Mouse (Mus musculus) limb, embryonic 10.5 days (tissue): ENCODE results near the gene Crispld2. TPM values are rescaled to one million over a fixed set of nuclear protein-coding genes. Genes with fewer than 3 reads are reported as not detected.
A peak's percentile ranks its signal among the peaks of the same experiment; 100 is the strongest.

Source experiments
- DNase-seq: peaks from one replicate; pipeline ENCODE4 v3.0.0-alpha.2; 2017; ENCODE audit warnings: low spot score
- H3K27ac ChIP-seq: fragments of 300-500 bp; sonication (generic); 2 replicates; pipeline ENCODE4 v1.5.1; 2016; ENCODE audit warnings: mild to moderate bottlenecking
- H3K27me3 ChIP-seq: fragments of 300-500 bp; sonication (generic); 2 replicates; pipeline ENCODE4 v1.6.1; 2016; ENCODE audit warnings: low read depth, mild to moderate bottlenecking; ENCODE audit not compliant: poor library complexity, severe bottlenecking
- H3K36me3 ChIP-seq: fragments of 300-500 bp; sonication (generic); 2 replicates; pipeline ENCODE4 v1.6.1; 2016; ENCODE audit warnings: mild to moderate bottlenecking, moderate library complexity
- H3K4me1 ChIP-seq: fragments of 300-500 bp; sonication (generic); 2 replicates; pipeline ENCODE4 v1.6.1; 2016
- H3K4me3 ChIP-seq: fragments of 300-500 bp; sonication (generic); 2 replicates; pipeline ENCODE4 v1.5.1; 2016; ENCODE audit warnings: mild to moderate bottlenecking, moderate library complexity
- H3K9me3 ChIP-seq: fragments of 300-500 bp; sonication (generic); replicated peaks from 2 replicates; pipeline ENCODE4 v1.6.1; 2016; ENCODE audit warnings: mild to moderate bottlenecking
- WGBS: fragments of 180-500 bp; shearing (Covaris S2); methylation state at CpG from one replicate; pipeline ENCODE4 v1.1.7; 2016; 5-methylcytosine and 5-hydroxymethylcytosine counted together
- polyA plus RNA-seq: library from polyadenylated mRNA; unstranded; fragments of >200 nt; fragmentation: Nextera tagmentation; extraction: Ambion mirVana; gene quantifications from 2 replicates; pipeline ENCODE4 v1.2.1, GENCODE M21; 2016

Crispld2 gene
- polyA plus RNA-seq, 1 experiment from 2014 or later: 6.1 TPM

DNA sequence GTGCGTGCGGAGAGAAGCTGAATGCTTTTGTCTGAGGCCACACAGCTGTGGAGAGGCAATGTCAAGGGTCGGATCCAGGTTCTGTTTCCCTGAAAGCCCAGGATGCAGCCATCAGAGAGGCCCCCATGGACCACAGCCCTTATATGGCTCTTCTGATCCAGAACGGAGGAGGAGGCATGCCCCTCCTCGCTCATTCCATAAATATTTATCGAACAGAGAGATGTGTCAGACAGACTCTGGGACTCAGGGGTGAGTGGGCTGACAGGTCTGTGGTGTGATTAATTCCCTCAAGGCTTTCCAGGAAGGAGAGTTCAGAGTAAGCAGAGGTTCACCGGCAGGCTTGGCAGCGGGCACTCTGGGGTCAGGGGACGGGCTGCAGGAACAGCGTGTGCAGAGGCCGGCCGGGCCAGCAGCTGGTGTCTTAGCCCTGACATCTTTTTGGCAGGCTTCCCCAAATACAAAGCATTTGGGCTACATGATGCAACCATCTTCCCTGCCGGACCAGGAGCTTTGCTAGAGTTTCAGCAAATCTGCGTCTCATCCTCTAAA is 12.0 kb downstream of the Crispld2 start:
- H3K27me3 ChIP-seq: no peaks in the 10 kb centered on the region
- peak overlapping the region; percentile 70 for H3K27ac ChIP-seq
- 26% methylated on average over 14 of the region's 14 CpGs for WGBS
- peak; percentile 52 for DNase-seq
- no peak overlapping the region for H3K4me3 ChIP-seq
- no peaks in the 10 kb centered on the region for H3K9me3 ChIP-seq
- H3K36me3 ChIP-seq: no peaks in the 10 kb centered on the region
- peaks cover 70% of the 10 kb centered on the region for H3K4me1 ChIP-seq

DNA sequence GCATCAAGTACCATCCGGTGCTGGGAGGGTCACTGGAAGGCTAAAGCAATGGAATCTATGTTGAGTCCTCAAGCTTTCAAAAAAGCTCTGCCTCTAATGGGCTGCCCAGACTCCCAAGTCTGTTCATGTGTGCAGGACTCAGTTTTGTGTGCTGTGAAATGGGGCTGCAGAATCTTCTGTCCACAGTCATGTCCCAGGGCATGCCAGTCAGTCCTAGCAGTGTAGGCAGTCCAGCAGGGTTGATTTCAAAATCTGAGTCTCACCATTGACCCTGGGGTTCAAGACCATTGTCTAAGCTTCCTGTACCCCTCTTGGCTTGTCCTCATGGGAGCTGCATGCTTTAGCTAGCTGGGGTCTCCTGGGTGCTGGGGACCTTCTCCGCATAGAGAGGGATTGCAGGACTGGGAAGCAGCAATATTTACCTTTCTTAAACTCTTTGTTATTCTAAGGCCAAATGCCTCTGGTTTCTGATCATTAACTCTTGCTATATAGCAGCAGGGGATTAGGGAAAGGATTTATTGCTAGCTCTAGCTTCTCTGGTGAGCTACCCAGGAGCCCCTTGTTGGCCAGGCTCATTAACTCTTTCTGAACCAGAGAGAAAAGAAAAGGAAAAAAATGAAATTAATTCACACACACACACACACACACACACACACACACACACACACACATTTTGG is 12.6 kb downstream of the Crispld2 start:
- WGBS: 49% methylated on average over 2 of the region's 2 CpGs
- Histone ChIP-seq H3K4me1 (peaks cover 74% of the 10 kb centered on the region), H3K9me3 (no peaks in the 10 kb centered on the region), H3K27me3 (no peaks in the 10 kb centered on the region), H3K4me3 (no peak overlapping the region), H3K27ac (peak overlapping the region; percentile 70), H3K36me3 (no peaks in the 10 kb centered on the region)
- peak; percentile 38 for DNase-seq

DNA sequence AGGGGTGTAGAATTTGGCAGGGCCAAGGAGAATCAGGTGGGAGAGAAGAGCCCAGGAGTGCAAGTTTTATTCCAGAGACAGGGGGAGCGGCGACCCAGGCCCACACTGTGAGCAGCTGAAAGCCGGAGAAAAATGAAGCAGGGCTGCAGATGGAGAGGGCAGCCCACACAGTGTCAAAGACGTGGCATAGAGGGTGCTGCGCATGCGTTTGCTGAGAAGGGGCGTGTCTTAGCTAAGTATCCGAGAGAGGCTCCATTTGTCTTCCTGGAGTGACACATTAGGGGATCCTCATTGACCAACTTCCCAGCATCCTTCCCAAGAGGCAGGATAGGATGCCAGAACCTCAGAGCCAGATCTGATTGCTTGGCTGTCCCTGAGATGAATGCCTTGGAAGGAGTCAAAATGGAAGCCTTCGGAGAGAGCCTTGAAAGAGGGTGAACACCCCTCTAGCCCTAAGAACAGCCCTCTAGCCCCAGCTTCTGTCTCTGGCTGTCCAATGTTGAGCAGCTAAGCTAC is 14.5 kb downstream of the Crispld2 start:
- WGBS: 43% methylated on average over 9 of the region's 9 CpGs
- no peaks in the 10 kb centered on the region for H3K9me3 ChIP-seq
- peaks cover 8% of the 10 kb centered on the region; the same call in 1 of the 2 replicates for H3K27me3 ChIP-seq
- peak overlapping the region; percentile 73 for H3K27ac ChIP-seq
- peaks cover 63% of the 10 kb centered on the region for H3K4me1 ChIP-seq
- H3K4me3 ChIP-seq: no peak overlapping the region
- H3K36me3 ChIP-seq: no peaks in the 10 kb centered on the region
- no peak for DNase-seq

GRCm38 (mm10) chr8:120007178-120007577 is 14.9 kb downstream of the Crispld2 start:
- 82% methylated on average over 9 of the region's 9 CpGs for WGBS
- Histone ChIP-seq H3K36me3 (no peaks in the 10 kb centered on the region), H3K27ac (peak overlapping the region; percentile 73; the same call in 1 of the 2 replicates), H3K4me3 (no peak overlapping the region), H3K9me3 (no peaks in the 10 kb centered on the region), H3K27me3 (peaks cover 8% of the 10 kb centered on the region; the same call in 1 of the 2 replicates), H3K4me1 (peaks cover 61% of the 10 kb centered on the region)
- no peak for DNase-seq

GRCm38 (mm10) chr8:120009284-120009683 is 17.0 kb downstream of the Crispld2 start:
- H3K4me1 ChIP-seq: peaks cover 59% of the 10 kb centered on the region
- H3K27ac ChIP-seq: no peak overlapping the region
- H3K9me3 ChIP-seq: no peaks in the 10 kb centered on the region
- no peaks in the 10 kb centered on the region for H3K36me3 ChIP-seq
- H3K4me3 ChIP-seq: no peak overlapping the region
- DNase-seq: no peak
- 74% methylated on average over 6 of the region's 6 CpGs for WGBS
- H3K27me3 ChIP-seq: peaks cover 11% of the 10 kb centered on the region; the same call in 1 of the 2 replicates

GRCm38 (mm10) chr8:120012491-120012890 is 20.3 kb downstream of the Crispld2 start:
- peaks cover 11% of the 10 kb centered on the region; the same call in 1 of the 2 replicates for H3K27me3 ChIP-seq
- H3K36me3 ChIP-seq: no peaks in the 10 kb centered on the region
- no peaks in the 10 kb centered on the region for H3K9me3 ChIP-seq
- no peak overlapping the region for H3K4me3 ChIP-seq
- DNase-seq: no peak
- 84% methylated on average over 8 of the region's 8 CpGs for WGBS
- peaks cover 33% of the 10 kb centered on the region for H3K4me1 ChIP-seq
- no peak overlapping the region for H3K27ac ChIP-seq

DNA sequence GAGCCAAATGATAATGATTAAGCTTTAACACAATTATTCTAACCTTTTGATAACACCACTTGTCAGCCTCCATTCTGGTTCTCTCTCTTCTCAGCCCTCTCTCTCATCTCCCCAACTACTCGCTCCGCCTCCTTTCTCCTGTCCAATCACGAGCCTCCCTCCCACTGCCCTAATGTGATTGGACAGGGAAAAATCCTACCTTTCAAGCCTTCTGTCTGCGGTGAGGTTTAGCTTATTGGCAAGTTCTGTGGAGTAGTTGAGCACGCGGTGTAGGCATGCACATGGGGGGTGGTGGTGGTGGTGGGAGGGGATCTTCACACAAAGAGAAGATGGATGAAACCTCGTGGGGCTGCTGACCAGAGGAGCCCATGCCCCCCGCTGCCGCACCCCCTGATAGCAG is 20.7 kb downstream of the Crispld2 start:
- WGBS: 29% methylated on average over 9 of the region's 9 CpGs
- DNase-seq: no peak

GRCm38 (mm10) chr8:120014267-120015023 is 22.2 kb downstream of the Crispld2 start:
- WGBS: 61% methylated on average over 15 of the region's 15 CpGs
- Histone ChIP-seq H3K27me3 (peaks cover 11% of the 10 kb centered on the region; the same call in 1 of the 2 replicates), H3K36me3 (no peaks in the 10 kb centered on the region), H3K4me1 (peaks cover 28% of the 10 kb centered on the region), H3K4me3 (no peak overlapping the region), H3K9me3 (no peaks in the 10 kb centered on the region), H3K27ac (peak overlapping the region; percentile 63; the same call in 1 of the 2 replicates)
- no peak for DNase-seq

More for the DNA sequence above, 20.7 kb downstream of the Crispld2 start:
- H3K27me3 ChIP-seq: peaks cover 11% of the 10 kb centered on the region; the same call in 1 of the 2 replicates
- H3K4me3 ChIP-seq: peak overlapping the region; percentile 16; the same call in 1 of the 2 replicates
- peak overlapping the region; percentile 63; the same call in 1 of the 2 replicates for H3K27ac ChIP-seq
- peaks cover 30% of the 10 kb centered on the region for H3K4me1 ChIP-seq
- no peaks in the 10 kb centered on the region for H3K9me3 ChIP-seq
- no peaks in the 10 kb centered on the region for H3K36me3 ChIP-seq

- DNase-seq: no peak
- Histone ChIP-seq H3K27me3 (peaks cover 5% of the 10 kb centered on the region; the same call in 1 of the 2 replicates), H3K9me3 (no peaks in the 10 kb centered on the region), H3K4me3 (no peak overlapping the region), H3K4me1 (peaks cover 25% of the 10 kb centered on the region), H3K36me3 (no peaks in the 10 kb centered on the region), H3K27ac (no peak overlapping the region)
- 89% methylated on average over 8 of the region's 8 CpGs for WGBS
Observed at GRCm38 (mm10) chr8:120015916-120016315, 23.7 kb downstream of the Crispld2 start.

DNA sequence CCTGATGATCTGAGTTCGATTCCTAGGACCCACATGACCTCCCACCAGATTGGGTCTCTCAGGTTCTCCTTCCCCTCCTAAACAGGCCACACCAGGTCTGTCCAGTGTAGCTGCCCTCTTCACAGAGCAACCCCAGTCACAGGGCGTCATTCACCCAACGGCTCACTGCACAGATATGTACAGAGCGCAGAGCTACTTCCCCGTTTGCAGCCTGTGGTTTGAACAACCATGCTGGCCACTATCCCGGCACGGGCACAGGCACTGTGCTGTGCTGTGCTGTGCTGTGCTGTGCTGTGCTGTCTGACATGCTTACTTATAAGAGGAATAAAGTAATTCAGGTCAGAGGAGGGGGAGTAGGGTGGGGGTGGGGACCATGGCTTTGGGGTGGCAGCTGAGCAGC is 24.2 kb downstream of the Crispld2 start:
- no peak for DNase-seq
- 87% methylated on average over 7 of the region's 7 CpGs for WGBS
- Histone ChIP-seq H3K36me3 (no peaks in the 10 kb centered on the region), H3K4me3 (no peak overlapping the region), H3K27ac (no peak overlapping the region), H3K9me3 (no peaks in the 10 kb centered on the region), H3K4me1 (peaks cover 30% of the 10 kb centered on the region), H3K27me3 (0 out of 2 replicates have a peak, but pooled peaks cover 3% of the 10 kb centered on the region)

DNA sequence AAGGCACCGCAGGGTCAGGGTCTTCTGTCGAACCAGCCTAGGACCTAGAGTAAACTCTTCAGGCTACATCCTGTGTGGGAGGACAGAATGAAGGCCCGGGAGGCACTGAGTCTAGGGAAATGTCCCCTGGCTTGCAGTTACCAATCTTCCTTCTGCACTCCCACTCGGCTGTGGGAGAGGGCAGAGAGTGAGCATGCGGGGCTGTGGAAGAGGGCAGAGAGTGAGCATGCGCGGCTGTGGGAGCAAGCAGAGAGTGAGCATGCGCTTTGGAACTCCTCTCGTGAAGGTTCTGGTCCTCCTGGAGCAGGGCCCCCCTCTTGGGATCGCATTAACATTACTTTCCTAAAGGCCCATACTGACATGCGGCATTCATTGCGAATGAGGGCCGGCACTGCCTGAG is 25.1 kb downstream of the Crispld2 start:
- H3K27ac ChIP-seq: no peak overlapping the region
- 0 out of 2 replicates have a peak, but pooled peaks cover 3% of the 10 kb centered on the region for H3K27me3 ChIP-seq
- no peak overlapping the region for H3K4me3 ChIP-seq
- no peaks in the 10 kb centered on the region for H3K36me3 ChIP-seq
- WGBS: 92% methylated on average over 13 of the region's 13 CpGs
- no peaks in the 10 kb centered on the region for H3K9me3 ChIP-seq
- DNase-seq: no peak
- peaks cover 37% of the 10 kb centered on the region for H3K4me1 ChIP-seq

GRCm38 (mm10) chr8:120017786-120018185 is 25.5 kb downstream of the Crispld2 start:
- Histone ChIP-seq H3K27ac (no peak overlapping the region), H3K36me3 (no peaks in the 10 kb centered on the region), H3K4me1 (peaks cover 37% of the 10 kb centered on the region), H3K27me3 (0 out of 2 replicates have a peak, but pooled peaks cover 3% of the 10 kb centered on the region), H3K9me3 (no peaks in the 10 kb centered on the region), H3K4me3 (no peak overlapping the region)
- DNase-seq: no peak
- 92% methylated on average over 6 of the region's 6 CpGs for WGBS
